Mouse (Mus musculus) ES-Bruce4 (cell line): ENCODE results near the gene Ccdc107. TPM values are rescaled to one million over a fixed set of nuclear protein-coding genes. Genes with fewer than 3 reads are reported as not detected.

Source experiments
- H3K27ac ChIP-seq: 2 replicates; pipeline ENCODE4 v1.5.1; 2012; ENCODE audit warnings: low read length, inconsistent platforms; ENCODE audit not compliant: insufficient read depth
- H3K27me3 ChIP-seq: 2 replicates; pipeline ENCODE4 v1.6.1; 2012; ENCODE audit warnings: mild to moderate bottlenecking, low read length, inconsistent platforms; ENCODE audit not compliant: control insufficient read depth, poor library complexity, insufficient read depth, severe bottlenecking
- H3K36me3 ChIP-seq: 2 replicates; pipeline ENCODE4 v1.6.1; 2012; ENCODE audit warnings: inconsistent platforms, mild to moderate bottlenecking, low read length, moderate library complexity; ENCODE audit not compliant: control insufficient read depth, poor library complexity, insufficient read depth, severe bottlenecking
- H3K4me1 ChIP-seq: one replicate; pipeline ENCODE4 v1.8.1; 2011; ENCODE audit warnings: low read length; ENCODE audit not compliant: control insufficient read depth, insufficient read depth
- H3K4me3 ChIP-seq: 2 replicates; pipeline ENCODE4 v1.5.1; 2011; ENCODE audit warnings: low read depth, mild to moderate bottlenecking, low read length
- H3K9ac ChIP-seq: 2 replicates; pipeline ENCODE4 v1.6.1; 2012; ENCODE audit warnings: low read depth, mild to moderate bottlenecking, inconsistent platforms; ENCODE audit not compliant: poor library complexity, severe bottlenecking
- H3K9me3 ChIP-seq: replicated peaks from 2 replicates; pipeline ENCODE4 v1.6.1; 2012; ENCODE audit warnings: mild to moderate bottlenecking, low read length, inconsistent platforms; ENCODE audit not compliant: control insufficient read depth, poor library complexity, insufficient read depth, severe bottlenecking
- CTCF ChIP-seq: IDR thresholded peaks from one replicate; pipeline ENCODE4 v1.8.1; 2011; ENCODE audit warnings: low read depth, low read length
- EP300 ChIP-seq: IDR thresholded peaks from 2 replicates; pipeline ENCODE4 v1.6.1; 2011; ENCODE audit warnings: low read depth, low read length; ENCODE audit not compliant: insufficient read depth
- POLR2A ChIP-seq: IDR thresholded peaks from one replicate; pipeline ENCODE4 v1.8.1; 2011; ENCODE audit warnings: low read length; ENCODE audit not compliant: insufficient read depth
- polyA plus RNA-seq: library from polyadenylated mRNA; stranded (reverse); fragments of >200 nt; gene quantifications from 2 replicates; pipeline ENCODE4 v1.2.4, GENCODE M21; 2011; ENCODE audit warnings: low read depth; ENCODE audit not compliant: missing spikeins, insufficient read depth, insufficient read length

Ccdc107 gene
- polyA plus RNA-seq, 1 experiment, result 16.5 TPM

DNA sequence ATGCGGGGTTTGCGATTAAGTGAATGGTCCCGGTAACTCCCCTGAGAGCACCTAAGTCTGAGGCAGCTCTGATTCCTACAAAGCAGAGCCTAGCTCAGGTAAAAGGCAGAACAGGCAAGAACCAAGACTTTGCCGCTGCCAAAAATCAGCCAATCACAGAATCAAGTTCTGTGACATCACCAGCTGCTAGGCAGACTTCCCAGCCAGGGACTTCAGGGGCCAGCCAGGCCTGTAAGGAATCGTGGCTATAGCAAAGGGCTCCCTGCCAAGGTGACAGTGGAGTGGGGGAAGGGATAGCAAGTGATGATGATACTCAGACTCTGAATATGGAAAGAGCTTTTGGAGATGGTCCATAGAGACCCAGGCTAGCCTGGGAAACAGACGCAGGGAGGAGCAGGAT is 27.3 kb downstream of the Ccdc107 start:
- no peaks in the 10 kb centered on the region for H3K9me3 ChIP-seq
- H3K36me3 ChIP-seq, result no peaks in the 10 kb centered on the region
- no peak overlapping the region for H3K9ac ChIP-seq
- TF ChIP-seq CTCF, result no peak
- TF ChIP-seq EP300, result no peak
- TF ChIP-seq POLR2A, result no peak
- H3K27ac ChIP-seq, result no peak overlapping the region
- no peak overlapping the region for H3K4me3 ChIP-seq
- H3K4me1 ChIP-seq, result no peaks in the 10 kb centered on the region
- H3K27me3 ChIP-seq, result no peaks in the 10 kb centered on the region

DNA sequence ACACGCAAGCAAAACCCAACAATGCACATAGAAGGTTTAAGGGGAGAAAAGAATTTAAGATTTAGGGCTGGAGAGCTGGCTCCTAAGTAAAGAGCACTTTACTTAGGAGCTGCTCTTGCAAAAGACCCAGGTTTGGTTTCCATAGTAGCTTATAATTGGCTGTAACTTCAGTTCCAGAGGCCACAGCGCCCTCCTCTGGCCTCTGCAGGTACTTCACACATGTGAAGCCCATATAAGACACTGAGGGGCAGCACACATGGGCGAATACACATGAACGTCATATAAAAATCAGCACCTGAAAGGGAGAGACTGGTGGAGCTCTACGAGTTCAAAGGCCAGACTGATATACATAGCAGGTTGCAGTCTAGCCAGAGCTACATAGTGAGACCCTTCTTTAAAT is 35.2 kb downstream of the Ccdc107 start:
- Histone ChIP-seq H3K27ac (no peak overlapping the region), H3K9ac (no peak overlapping the region), H3K36me3 (peaks cover 15% of the 10 kb centered on the region), H3K27me3 (no peaks in the 10 kb centered on the region), H3K4me1 (no peaks in the 10 kb centered on the region), H3K9me3 (no peaks in the 10 kb centered on the region), H3K4me3 (no peak overlapping the region)
- TF ChIP-seq EP300 (no peak), POLR2A (no peak), CTCF (peak; percentile 78)

DNA sequence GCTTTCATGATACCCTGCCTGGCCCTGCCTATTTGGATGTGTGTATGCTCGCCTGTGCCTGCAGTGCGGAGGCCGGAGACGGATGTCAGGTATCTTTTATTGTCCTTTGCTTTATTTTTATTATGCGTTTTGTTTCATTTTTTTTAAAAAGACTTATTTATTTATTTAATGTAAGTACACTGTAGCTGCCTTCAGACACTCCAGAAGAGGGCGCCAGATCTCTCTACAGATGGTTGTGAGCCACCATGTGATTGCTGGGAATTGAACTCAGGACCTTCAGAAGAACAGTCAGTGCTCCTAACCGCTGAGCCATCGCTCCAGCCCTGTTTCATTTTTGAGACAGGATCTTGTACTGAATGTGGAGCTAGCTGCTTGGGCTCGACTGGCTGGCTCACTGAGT is 35.8 kb downstream of the Ccdc107 start:
- TF ChIP-seq POLR2A (no peak), EP300 (no peak), CTCF (no peak)
- Histone ChIP-seq H3K9ac (no peak overlapping the region), H3K27me3 (no peaks in the 10 kb centered on the region), H3K4me1 (no peaks in the 10 kb centered on the region), H3K9me3 (no peaks in the 10 kb centered on the region), H3K4me3 (no peak overlapping the region), H3K27ac (no peak overlapping the region), H3K36me3 (peaks cover 18% of the 10 kb centered on the region)

DNA sequence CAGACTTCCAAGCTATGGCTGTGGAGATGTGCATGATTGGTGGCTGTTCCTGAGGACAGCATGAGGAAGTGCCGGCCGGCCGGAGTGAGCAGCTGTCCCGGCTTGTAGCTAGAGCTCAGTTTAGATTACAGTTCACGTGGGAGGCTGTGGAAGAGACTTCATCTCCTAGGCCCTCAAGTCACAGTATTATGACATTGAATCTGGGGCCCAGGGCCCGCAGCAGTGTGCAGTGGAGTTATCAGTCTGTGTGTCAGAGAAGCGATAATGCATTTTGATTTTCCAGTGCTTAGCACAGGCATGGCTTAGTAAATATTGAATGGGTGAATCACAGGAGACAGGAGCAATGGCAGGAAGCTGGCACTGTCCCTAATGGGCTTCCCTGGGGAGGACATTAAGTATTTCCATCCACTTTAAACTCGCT is 37.4 kb downstream of the Ccdc107 start:
- TF ChIP-seq EP300 (no peak), POLR2A (no peak), CTCF (no peak)
- Histone ChIP-seq H3K9ac (no peak overlapping the region), H3K4me1 (peaks cover 2% of the 10 kb centered on the region), H3K36me3 (peaks cover 19% of the 10 kb centered on the region), H3K9me3 (no peaks in the 10 kb centered on the region), H3K27me3 (no peaks in the 10 kb centered on the region), H3K4me3 (no peak overlapping the region), H3K27ac (no peak overlapping the region)

DNA sequence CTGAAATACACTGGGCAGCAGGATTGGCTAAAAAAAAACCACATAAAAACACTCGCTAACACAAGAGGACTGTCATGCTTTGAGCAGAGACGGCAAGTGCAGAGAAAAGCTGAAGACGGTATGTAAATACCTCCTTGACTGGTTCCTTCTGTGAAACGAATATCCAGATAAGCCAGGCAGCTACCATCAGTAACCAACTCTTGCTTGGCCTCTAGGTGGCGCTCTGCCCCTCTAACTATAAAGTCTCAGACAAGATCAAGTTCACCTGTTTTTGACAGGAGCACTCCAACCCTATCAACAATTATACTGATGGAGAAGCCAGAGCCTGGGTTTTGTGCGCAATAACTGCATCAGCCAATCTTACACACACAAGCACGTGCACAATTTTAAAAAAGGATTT is 37.9 kb downstream of the Ccdc107 start:
- peaks cover 3% of the 10 kb centered on the region for H3K4me1 ChIP-seq
- TF ChIP-seq CTCF (peak; percentile 67), EP300 (no peak)
- no peaks in the 10 kb centered on the region for H3K27me3 ChIP-seq
- H3K4me3 ChIP-seq, result no peak overlapping the region
- no peak overlapping the region for H3K9ac ChIP-seq
- H3K36me3 ChIP-seq, result peaks cover 24% of the 10 kb centered on the region
- no peak overlapping the region for H3K27ac ChIP-seq
- no peaks in the 10 kb centered on the region for H3K9me3 ChIP-seq

DNA sequence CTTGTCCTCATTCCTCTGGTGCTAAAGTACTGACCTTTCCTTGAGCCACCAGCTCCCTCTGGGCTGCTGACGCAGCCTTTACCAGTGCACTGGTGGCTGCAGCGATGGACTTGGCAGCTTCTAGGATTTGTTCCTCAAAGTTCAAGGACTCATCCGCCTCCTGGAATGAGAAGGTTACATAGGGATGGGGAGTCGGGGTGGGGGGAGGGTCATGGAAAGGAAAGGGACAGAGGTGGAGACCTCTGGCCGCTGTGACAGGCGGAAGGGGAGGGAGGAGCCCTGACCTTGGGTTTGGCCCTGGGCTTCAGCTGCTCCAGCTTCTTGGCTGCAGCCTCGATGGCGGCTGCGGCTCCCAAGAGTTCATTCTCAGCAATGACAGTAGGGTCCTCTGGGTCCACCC is 40.6 kb downstream of the Ccdc107 start:
- Histone ChIP-seq H3K36me3 (peaks cover 41% of the 10 kb centered on the region), H3K9me3 (no peaks in the 10 kb centered on the region), H3K27me3 (no peaks in the 10 kb centered on the region), H3K9ac (no peak overlapping the region), H3K27ac (no peak overlapping the region), H3K4me3 (no peak overlapping the region), H3K4me1 (peaks cover 3% of the 10 kb centered on the region)
- TF ChIP-seq CTCF (no peak), EP300 (no peak), POLR2A (no peak)
